In genomic region chr4:138554934-138555333, GRCm38 (mm10) we compare ENCODE assay signal across 10 mouse cellular contexts.
DNase-seq lines count a peak whose midpoint lies in the region; ATAC-seq and TF ChIP-seq lines count a peak whose summit lies in the region.
"Had no signal": no experiment of that assay in that cellular context is flagged by ENCODE, and none has a peak within 500 bp of the region (broad histone marks: within the 10 kb centered on the region; RNA-seq: fewer than 3 reads in every experiment).

No protein-coding gene starts in this region.

- H3K27ac ChIP-seq in heart, postnatal 0 days (ENCODE audit: low read depth): no peak overlapping the region
- H3K27ac ChIP-seq in hindbrain, postnatal 0 days: no peak overlapping the region
- H3K27ac ChIP-seq in limb, embryonic 12.5 days: no peak overlapping the region
- H3K27ac ChIP-seq in neural tube, embryonic 15.5 days (replicated peaks): no peak overlapping the region; the same call in 1 of the 2 replicates
- no peak overlapping the region for H3K27ac ChIP-seq in heart, embryonic 11.5 days (ENCODE audit: low read depth, low read length)

- peaks cover 49% of the 10 kb centered on the region for H3K27me3 ChIP-seq in heart, postnatal 0 days (ENCODE audit: control insufficient read depth, insufficient read depth, low read length)
- no peaks in the 10 kb centered on the region for H3K27me3 ChIP-seq in hindbrain, postnatal 0 days (ENCODE audit: insufficient read depth, low read length)
- peaks cover 45% of the 10 kb centered on the region for H3K27me3 ChIP-seq in limb, embryonic 12.5 days
- peaks cover 5% of the 10 kb centered on the region; the same call in 1 of the 2 replicates for H3K27me3 ChIP-seq in neural tube, embryonic 15.5 days (replicated peaks)
- H3K27me3 ChIP-seq in heart, embryonic 11.5 days (ENCODE audit: control insufficient read depth, insufficient read depth, low read length): peaks cover 58% of the 10 kb centered on the region

- ATAC-seq in heart, postnatal 0 days (ENCODE audit: insufficient read depth, low read depth): no peak
- 0 out of 2 replicates have a peak, but pooled peaks have one; percentile 54 for ATAC-seq in hindbrain, postnatal 0 days
- no peak for ATAC-seq in limb, embryonic 12.5 days (ENCODE audit: insufficient number of reproducible peaks, insufficient read depth, low FRiP score, low TSS enrichment, low read depth)
- ATAC-seq in neural tube, embryonic 15.5 days (ENCODE audit: low FRiP score): peak; percentile 64; the same call in 1 of the 2 replicates
- ATAC-seq in heart, embryonic 11.5 days (replicated peaks; ENCODE audit: insufficient number of reproducible peaks, low FRiP score, low TSS enrichment): no peak

- H3K4me2 ChIP-seq in heart, postnatal 0 days (ENCODE audit: low read depth, low read length): peak overlapping the region; percentile 45; the same call in 1 of the 2 replicates
- peak overlapping the region; percentile 62 for H3K4me2 ChIP-seq in hindbrain, postnatal 0 days (ENCODE audit: low read depth, low read length)
- H3K4me2 ChIP-seq in limb, embryonic 12.5 days: peak overlapping the region; percentile 50; the same call in 1 of the 2 replicates
- H3K4me2 ChIP-seq in neural tube, embryonic 15.5 days: peak overlapping the region; percentile 69
- H3K4me2 ChIP-seq in heart, embryonic 11.5 days: no peak overlapping the region; the same call in 1 of the 2 replicates

- H3K4me1 ChIP-seq in heart, postnatal 0 days (ENCODE audit: control insufficient read depth, insufficient read depth): no peaks in the 10 kb centered on the region
- H3K4me1 ChIP-seq in hindbrain, postnatal 0 days (ENCODE audit: insufficient read depth, low read length): peaks cover 7% of the 10 kb centered on the region; the same call in 1 of the 2 replicates
- H3K4me1 ChIP-seq in limb, embryonic 12.5 days (replicated peaks): peaks cover 9% of the 10 kb centered on the region; the same call in 1 of the 2 replicates
- peaks cover 31% of the 10 kb centered on the region for H3K4me1 ChIP-seq in neural tube, embryonic 15.5 days
- no peaks in the 10 kb centered on the region for H3K4me1 ChIP-seq in heart, embryonic 11.5 days (ENCODE audit: control insufficient read depth, insufficient read depth, low read length)

- DNase-seq in heart, postnatal 0 days (ENCODE audit: low spot score): no peak
- DNase-seq in heart, postnatal 14 days: no peak
- peak; percentile 48 for DNase-seq in hindbrain, postnatal 0 days (ENCODE audit: low spot score)
- DNase-seq in cerebellum, postnatal 4 days (ENCODE audit: low spot score in 2 of 2): no peak
- DNase-seq in cerebellum, postnatal 14 days: no peak
- DNase-seq: thymus, adult 18-20 months had no signal

- intact Hi-C loops in heart, postnatal 14 days (cut with DNase I): no loop called here

- H3K36me3 ChIP-seq in heart, postnatal 0 days (replicated peaks; ENCODE audit: control insufficient read depth, insufficient read depth, low read length): no peaks in the 10 kb centered on the region
- H3K36me3 ChIP-seq in hindbrain, postnatal 0 days (ENCODE audit: insufficient read depth, low read length): no peaks in the 10 kb centered on the region
- H3K36me3 ChIP-seq in limb, embryonic 12.5 days: no peaks in the 10 kb centered on the region
- no peaks in the 10 kb centered on the region for H3K36me3 ChIP-seq in neural tube, embryonic 15.5 days
- H3K36me3 ChIP-seq in heart, embryonic 11.5 days (ENCODE audit: control insufficient read depth, insufficient read depth, low read length): no peaks in the 10 kb centered on the region

- no peak overlapping the region for H3K9ac ChIP-seq in heart, postnatal 0 days (replicated peaks; ENCODE audit: low read depth, low read length)
- H3K9ac ChIP-seq in hindbrain, postnatal 0 days (replicated peaks; ENCODE audit: low read length): no peak overlapping the region
- H3K9ac ChIP-seq in limb, embryonic 12.5 days (replicated peaks): 0 out of 2 replicates have a peak overlapping the region, but pooled peaks have one; percentile 35
- peak overlapping the region; percentile 42; the same call in 1 of the 2 replicates for H3K9ac ChIP-seq in neural tube, embryonic 15.5 days (replicated peaks)
- H3K9ac ChIP-seq in heart, embryonic 11.5 days (ENCODE audit: low read depth, low read length): no peak overlapping the region

- H3K4me3 ChIP-seq in heart, postnatal 0 days (ENCODE audit: low read depth, low read length): no peak overlapping the region
- no peak overlapping the region for H3K4me3 ChIP-seq in hindbrain, postnatal 0 days (ENCODE audit: low read length)
- H3K4me3 ChIP-seq in limb, embryonic 12.5 days (replicated peaks): no peak overlapping the region
- H3K4me3 ChIP-seq in neural tube, embryonic 15.5 days (replicated peaks): peak overlapping the region; percentile 32; the same call in 1 of the 2 replicates
- H3K4me3 ChIP-seq in heart, embryonic 11.5 days (ENCODE audit: low read depth, low read length): no peak overlapping the region
- H3K4me3 ChIP-seq: myocyte had no signal

- H3K9me3 ChIP-seq in heart, postnatal 0 days (replicated peaks; ENCODE audit: control insufficient read depth, low read length): no peaks in the 10 kb centered on the region
- H3K9me3 ChIP-seq in hindbrain, postnatal 0 days (ENCODE audit: low read length): no peaks in the 10 kb centered on the region
- no peaks in the 10 kb centered on the region for H3K9me3 ChIP-seq in limb, embryonic 12.5 days
- no peaks in the 10 kb centered on the region for H3K9me3 ChIP-seq in neural tube, embryonic 15.5 days (replicated peaks)
- H3K9me3 ChIP-seq in heart, embryonic 11.5 days (replicated peaks; ENCODE audit: control insufficient read depth, low read length): no peaks in the 10 kb centered on the region

- no peak for TF ChIP-seq EP300 in heart, postnatal 0 days (IDR thresholded peaks at IDR 0.05; ENCODE audit: low read depth)

- no peak for TF ChIP-seq CTCF in heart, postnatal 0 days (IDR thresholded peaks at IDR 0.05; ENCODE audit: low read depth)
- peak; percentile 30; the same call in 1 of the 2 replicates for TF ChIP-seq CTCF in hindbrain, postnatal 0 days (IDR thresholded peaks at IDR 0.05; ENCODE audit: low read depth)

- 7% methylated on average over 14 of the region's 14 CpGs for WGBS in heart, postnatal 0 days
- WGBS in hindbrain, postnatal 0 days: 3% methylated on average over 14 of the region's 14 CpGs
- 4% methylated on average over 14 of the region's 14 CpGs for WGBS in limb, embryonic 12.5 days
- 2% methylated on average over 14 of the region's 14 CpGs for WGBS in neural tube, embryonic 15.5 days
- WGBS in heart, embryonic 11.5 days (ENCODE audit: insufficient replicate concordance): 6% methylated on average over 14 of the region's 14 CpGs

Comparison
In these comparisons a context has a peak if more than half of its experiments do, and no peak if none do; other contexts are left out.
1. ATAC-seq: peak in hindbrain, postnatal 0 days (single experiment) and neural tube, embryonic 15.5 days (single experiment); none in heart, postnatal 0 days (single experiment), limb, embryonic 12.5 days (single experiment) and heart, embryonic 11.5 days (single experiment).
2. H3K9ac ChIP-seq: peak in limb, embryonic 12.5 days (single experiment) and neural tube, embryonic 15.5 days (single experiment); none in heart, postnatal 0 days (single experiment), hindbrain, postnatal 0 days (single experiment) and heart, embryonic 11.5 days (single experiment).